Mouse (Mus musculus): ENCODE measurements around the gene Xpnpep3. TPM values are rescaled to one million over a fixed set of nuclear protein-coding genes. Genes with fewer than 3 reads are reported as not detected.
A peak's percentile ranks its signal among the peaks of the same experiment; 100 is the strongest.
"Not testable (repeated sequence)": the region's sequence is repeated elsewhere in the genome, so short reads cannot be mapped to it uniquely, and the experiment has no call there.

The Xpnpep3 gene
- polyA plus RNA-seq, 1 experiment = 33.2 TPM

- no peak overlapping the region for H3K27ac ChIP-seq (replicated peaks; ENCODE audit: low read depth, low read length)
- H3K4me1 ChIP-seq (ENCODE audit: control insufficient read depth, insufficient read depth, insufficient read length, low read length) = no peaks in the 10 kb centered on the region
Measured at GRCm38 (mm10) chr15:81431195-81431594, 31.3 kb downstream of the Xpnpep3 start.

GRCm38 (mm10) chr15:81438345-81438744, 38.4 kb downstream of the Xpnpep3 start:
- H3K4me1 ChIP-seq (ENCODE audit: control insufficient read depth, insufficient read depth, insufficient read length, low read length) = no peaks in the 10 kb centered on the region
- no peak overlapping the region for H3K4me3 ChIP-seq (ENCODE audit: insufficient read depth, low read depth, low read length)
- no peak overlapping the region for H3K27ac ChIP-seq (replicated peaks; ENCODE audit: low read depth, low read length)

More at GRCm38 (mm10) chr15:81431195-81431594, 31.3 kb downstream of the Xpnpep3 start:
- no peak overlapping the region for H3K4me3 ChIP-seq (ENCODE audit: insufficient read depth, low read depth, low read length)

- no peaks in the 10 kb centered on the region for H3K4me1 ChIP-seq (ENCODE audit: control insufficient read depth, insufficient read depth, insufficient read length, low read length)
- H3K27ac ChIP-seq (replicated peaks; ENCODE audit: low read depth, low read length) = no peak overlapping the region
- H3K4me3 ChIP-seq (ENCODE audit: insufficient read depth, low read depth, low read length) = no peak overlapping the region
Measured at GRCm38 (mm10) chr15:81439236-81439635, 39.3 kb downstream of the Xpnpep3 start.

GRCm38 (mm10) chr15:81448463-81448862, 48.5 kb downstream of the Xpnpep3 start:
- H3K27ac ChIP-seq (replicated peaks; ENCODE audit: low read depth, low read length) = no peak overlapping the region
- no peak overlapping the region for H3K4me3 ChIP-seq (ENCODE audit: insufficient read depth, low read depth, low read length)
- no peaks in the 10 kb centered on the region for H3K4me1 ChIP-seq (ENCODE audit: control insufficient read depth, insufficient read depth, insufficient read length, low read length)

- H3K4me3 ChIP-seq (ENCODE audit: insufficient read depth, low read depth, low read length) = no peak overlapping the region
- H3K27ac ChIP-seq (replicated peaks; ENCODE audit: low read depth, low read length) = no peak overlapping the region
- no peaks in the 10 kb centered on the region for H3K4me1 ChIP-seq (ENCODE audit: control insufficient read depth, insufficient read depth, insufficient read length, low read length)
Measured at GRCm38 (mm10) chr15:81461523-81461922, 61.6 kb downstream of the Xpnpep3 start.

GRCm38 (mm10) chr15:81465016-81465660, 65.2 kb downstream of the Xpnpep3 start:
- Histone ChIP-seq H3K27ac (replicated peaks; ENCODE audit: low read depth, low read length) (peak overlapping the region; percentile 93), H3K4me3 (ENCODE audit: insufficient read depth, low read depth, low read length) (peak overlapping the region; percentile 82), H3K4me1 (ENCODE audit: control insufficient read depth, insufficient read depth, insufficient read length, low read length) (no peaks in the 10 kb centered on the region)

- Histone ChIP-seq H3K4me3 (ENCODE audit: insufficient read depth, low read depth, low read length) (peak within 1 kb of the TSS; percentile 82), H3K4me1 (ENCODE audit: control insufficient read depth, insufficient read depth, insufficient read length, low read length) (no peaks in the 10 kb centered on the region), H3K27ac (replicated peaks; ENCODE audit: low read depth, low read length) (peak within 1 kb of the TSS; percentile 93)
Measured at GRCm38 (mm10) chr15:81465901-81466737, 66.2 kb downstream of the Xpnpep3 start, which contains the start of gene Rbx1. Gene Rbx1 (plus strand): TSS chr15:81466296.

GRCm38 (mm10) chr15:81466738-81467113, 66.8 kb downstream of the Xpnpep3 start:
- peak overlapping the region; percentile 32; the same call in 1 of the 2 replicates for H3K27ac ChIP-seq (replicated peaks; ENCODE audit: low read depth, low read length)

GRCm38 (mm10) chr15:81470735-81471134, 70.8 kb downstream of the Xpnpep3 start:
- no peaks in the 10 kb centered on the region for H3K4me1 ChIP-seq (ENCODE audit: control insufficient read depth, insufficient read depth, insufficient read length, low read length)
- no peak overlapping the region for H3K4me3 ChIP-seq (ENCODE audit: insufficient read depth, low read depth, low read length)
- H3K27ac ChIP-seq (replicated peaks; ENCODE audit: low read depth, low read length) = no peak overlapping the region

More at GRCm38 (mm10) chr15:81466738-81467113, 66.8 kb downstream of the Xpnpep3 start:
- Histone ChIP-seq H3K4me3 (ENCODE audit: insufficient read depth, low read depth, low read length) (peak overlapping the region; percentile 81), H3K4me1 (ENCODE audit: control insufficient read depth, insufficient read depth, insufficient read length, low read length) (no peaks in the 10 kb centered on the region)

- no peak overlapping the region for H3K4me3 ChIP-seq (ENCODE audit: insufficient read depth, low read depth, low read length)
- no peak overlapping the region for H3K27ac ChIP-seq (replicated peaks; ENCODE audit: low read depth, low read length)
- H3K4me1 ChIP-seq (ENCODE audit: control insufficient read depth, insufficient read depth, insufficient read length, low read length) = no peaks in the 10 kb centered on the region
Measured at GRCm38 (mm10) chr15:81472256-81472655, 72.3 kb downstream of the Xpnpep3 start.

GRCm38 (mm10) chr15:81475654-81476053, 75.7 kb downstream of the Xpnpep3 start:
- H3K27ac ChIP-seq (replicated peaks; ENCODE audit: low read depth, low read length) = no peak overlapping the region
- no peak overlapping the region for H3K4me3 ChIP-seq (ENCODE audit: insufficient read depth, low read depth, low read length)
- H3K4me1 ChIP-seq (ENCODE audit: control insufficient read depth, insufficient read depth, insufficient read length, low read length) = no peaks in the 10 kb centered on the region; the same call in 1 of the 2 replicates

- no peak overlapping the region for H3K4me3 ChIP-seq (ENCODE audit: insufficient read depth, low read depth, low read length)
- H3K4me1 ChIP-seq (ENCODE audit: control insufficient read depth, insufficient read depth, insufficient read length, low read length) = peaks cover 2% of the 10 kb centered on the region; the same call in 1 of the 2 replicates
- no peak overlapping the region for H3K27ac ChIP-seq (replicated peaks; ENCODE audit: low read depth, low read length)
Measured at GRCm38 (mm10) chr15:81476597-81476996, 76.7 kb downstream of the Xpnpep3 start.

- Histone ChIP-seq H3K4me3 (ENCODE audit: insufficient read depth, low read depth, low read length) (peak overlapping the region; percentile 62), H3K27ac (replicated peaks; ENCODE audit: low read depth, low read length) (peak overlapping the region; percentile 86), H3K4me1 (ENCODE audit: control insufficient read depth, insufficient read depth, insufficient read length, low read length) (peaks cover 2% of the 10 kb centered on the region; the same call in 1 of the 2 replicates)
Measured at GRCm38 (mm10) chr15:81479446-81480213, 79.7 kb downstream of the Xpnpep3 start.

GRCm38 (mm10) chr15:81480284-81480683, 80.3 kb downstream of the Xpnpep3 start:
- H3K4me3 ChIP-seq (ENCODE audit: insufficient read depth, low read depth, low read length) = peak overlapping the region; percentile 62
- not testable (repeated sequence) for H3K4me1 ChIP-seq (ENCODE audit: control insufficient read depth, insufficient read depth, insufficient read length, low read length)

GRCm38 (mm10) chr15:81480977-81481379, 81.0 kb downstream of the Xpnpep3 start:
- Histone ChIP-seq H3K4me1 (ENCODE audit: control insufficient read depth, insufficient read depth, insufficient read length, low read length) (peaks cover 2% of the 10 kb centered on the region; the same call in 1 of the 2 replicates), H3K27ac (replicated peaks; ENCODE audit: low read depth, low read length) (no peak overlapping the region; the same call in 1 of the 2 replicates), H3K4me3 (ENCODE audit: insufficient read depth, low read depth, low read length) (peak overlapping the region; percentile 58)

More at GRCm38 (mm10) chr15:81480284-81480683, 80.3 kb downstream of the Xpnpep3 start:
- not testable (repeated sequence) for H3K27ac ChIP-seq (replicated peaks; ENCODE audit: low read depth, low read length)
